Mouse (Mus musculus) layer of hippocampus, postnatal 14 days (tissue): ENCODE measurements around the gene Clasp1. TPM values are rescaled to one million over a fixed set of nuclear protein-coding genes. Genes with fewer than 3 reads are reported as not detected.
"Not testable (repeated sequence)": the region's sequence is repeated elsewhere in the genome, so short reads cannot be mapped to it uniquely, and the experiment has no call there.

ENCODE experiments used
- DNase-seq, 2 experiments: peaks; one replicate each; pipeline ENCODE4 v3.0.0; 2021 to 2022; ENCODE audit warnings: low spot score in 2 of 2, mixed read lengths in 1 of 2
- total RNA-seq, 2 experiments: library from RNA; stranded (reverse); gene quantifications; 2 replicates each; pipeline ENCODE4 v1.2.3; 2021

Gene Clasp1
- total RNA-seq, 2 experiments from 2014 or later: 129 to 133 TPM

DNA sequence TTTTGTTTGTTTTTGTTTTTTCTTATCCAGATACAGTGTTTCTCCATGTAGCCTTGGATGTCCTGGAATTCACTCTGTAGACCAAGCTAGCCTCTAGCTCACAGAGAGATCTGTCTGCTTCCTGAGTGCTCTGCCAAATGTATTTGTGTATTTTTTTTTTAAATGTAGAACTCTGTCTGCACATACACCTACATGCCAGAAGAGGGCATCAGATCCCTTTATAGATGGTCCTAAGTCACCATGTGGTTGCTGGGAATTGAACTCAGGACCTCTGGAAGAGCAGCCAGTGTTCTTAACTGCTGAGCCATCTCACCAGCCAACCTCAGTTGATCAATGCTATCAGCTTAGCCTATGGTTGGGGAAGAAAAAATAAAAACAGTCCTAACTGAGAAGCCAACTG lies 175.7 kb downstream of the Clasp1 start:
- no peak for DNase-seq

DNA sequence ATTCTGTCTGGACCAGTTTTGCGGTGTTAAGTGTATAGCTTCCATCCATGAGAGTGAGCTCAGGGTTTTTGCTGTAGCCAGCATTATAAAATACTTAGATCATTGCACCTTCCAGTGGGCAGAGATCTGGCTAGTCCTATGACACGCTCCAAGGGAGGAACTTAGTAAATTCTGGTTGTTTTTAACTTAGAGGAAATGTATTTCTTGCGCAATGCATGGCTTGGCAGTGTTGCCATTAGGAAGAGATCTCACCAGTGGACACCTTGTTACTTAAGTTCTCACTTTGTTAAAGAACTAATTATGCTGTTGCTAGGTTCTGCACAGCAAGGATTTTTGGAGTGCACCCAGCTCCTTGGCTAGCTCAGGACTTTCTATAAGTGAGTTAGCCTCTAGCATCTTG lies 178.8 kb downstream of the Clasp1 start:
- no peak for DNase-seq

DNA sequence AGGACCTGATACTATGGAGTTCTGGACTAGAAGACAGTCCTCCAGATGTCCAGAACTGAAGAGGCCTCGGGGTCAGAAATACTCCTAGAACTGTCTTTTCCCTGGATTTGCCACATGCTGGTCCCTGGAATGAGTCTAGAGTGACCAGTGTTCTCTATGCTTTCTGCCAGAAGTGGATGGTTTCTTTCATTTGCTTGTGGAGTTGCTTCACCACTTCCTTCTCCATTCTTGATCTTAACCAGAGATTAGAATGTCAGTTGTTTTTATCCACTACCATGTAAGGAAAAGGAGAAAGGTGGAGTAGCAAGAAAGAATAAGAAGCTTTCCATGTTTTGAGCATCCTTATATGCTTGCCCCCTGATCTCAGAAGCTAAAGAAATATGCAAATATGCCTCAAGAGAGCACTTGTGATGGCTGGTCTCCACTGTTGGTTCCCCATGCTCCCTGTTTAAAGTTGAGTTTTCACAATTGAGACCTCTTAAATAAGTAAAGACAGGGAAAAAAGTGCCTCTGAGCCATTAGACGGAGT lies 191.4 kb downstream of the Clasp1 start:
- DNase-seq: no peak

DNA sequence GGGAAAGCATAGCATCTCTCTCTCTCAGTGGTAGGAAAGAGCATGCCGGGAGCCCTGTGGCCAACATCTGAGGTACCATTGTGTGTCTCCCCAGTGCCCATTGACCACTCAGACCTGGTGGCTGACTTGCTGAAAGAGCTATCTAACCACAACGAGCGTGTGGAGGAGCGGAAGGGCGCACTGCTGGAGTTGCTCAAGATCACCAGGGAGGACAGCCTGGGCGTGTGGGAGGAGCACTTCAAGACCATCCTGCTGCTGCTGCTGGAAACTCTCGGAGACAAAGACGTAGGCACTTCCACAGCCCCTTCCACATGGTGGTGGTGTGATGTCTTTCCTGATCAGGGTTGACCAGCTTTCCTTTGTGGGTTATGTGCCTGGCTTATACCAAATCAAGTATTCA lies 192.3 kb downstream of the Clasp1 start:
- DNase-seq: no peak

DNA sequence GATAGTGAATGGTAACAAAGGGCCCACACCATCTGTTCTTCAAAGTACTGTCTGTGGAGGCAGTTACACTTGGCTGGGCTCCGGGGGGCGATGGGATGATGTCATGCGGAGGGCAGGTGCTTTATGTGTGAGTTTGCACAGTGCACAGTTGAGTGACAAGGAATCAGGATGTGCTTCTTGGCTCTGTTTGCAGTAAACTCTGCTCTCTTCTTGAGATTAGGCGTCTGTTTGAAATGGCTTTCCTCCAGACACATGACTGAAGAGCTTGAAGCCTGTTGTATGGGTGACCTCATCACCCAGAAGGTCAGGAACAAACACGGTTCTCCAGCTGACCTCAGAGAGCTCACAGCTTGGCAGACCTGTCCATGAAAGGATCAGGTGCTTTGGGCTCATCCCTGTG lies 200.9 kb downstream of the Clasp1 start:
- no peak for DNase-seq

DNA sequence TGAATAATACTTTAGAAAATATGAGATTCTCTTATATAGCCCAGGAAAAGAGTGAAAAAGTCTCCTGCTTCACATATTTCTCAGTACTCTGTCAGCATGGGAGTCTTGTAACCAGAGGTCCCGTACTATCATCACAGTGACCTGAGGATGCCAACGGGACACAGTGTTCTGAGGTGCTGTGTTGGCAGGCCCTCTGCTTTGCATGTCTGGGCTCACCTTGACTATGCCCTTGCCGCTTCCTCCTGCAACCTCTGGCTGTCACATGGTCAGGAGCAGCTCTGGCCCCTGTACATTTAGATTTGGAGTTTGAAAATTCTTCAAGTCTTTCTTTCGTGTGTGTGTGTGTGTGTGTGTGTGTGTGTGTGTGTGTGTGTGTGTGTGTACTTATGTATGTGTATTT lies 204.1 kb downstream of the Clasp1 start:
- DNase-seq: no peak

DNA sequence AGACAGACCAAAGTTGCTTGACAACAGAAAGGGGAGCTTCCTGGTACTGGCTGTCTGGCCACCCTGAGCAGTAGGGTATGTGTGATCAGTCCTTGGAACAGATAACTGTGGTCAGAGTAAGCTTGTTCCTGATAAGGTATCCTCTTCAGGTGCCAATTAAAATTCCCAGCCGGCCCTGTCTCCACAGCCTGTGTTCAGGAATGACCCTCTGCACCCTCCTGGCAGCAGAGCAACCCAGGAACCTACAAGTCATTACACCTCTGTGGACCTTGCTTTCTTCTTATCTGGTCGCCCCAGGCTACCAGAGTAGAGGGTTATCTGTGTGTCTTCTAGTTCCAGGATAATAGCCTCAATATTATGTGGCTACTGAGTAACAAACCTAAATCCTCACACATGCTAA lies 206.5 kb downstream of the Clasp1 start:
- DNase-seq: no peak

DNA sequence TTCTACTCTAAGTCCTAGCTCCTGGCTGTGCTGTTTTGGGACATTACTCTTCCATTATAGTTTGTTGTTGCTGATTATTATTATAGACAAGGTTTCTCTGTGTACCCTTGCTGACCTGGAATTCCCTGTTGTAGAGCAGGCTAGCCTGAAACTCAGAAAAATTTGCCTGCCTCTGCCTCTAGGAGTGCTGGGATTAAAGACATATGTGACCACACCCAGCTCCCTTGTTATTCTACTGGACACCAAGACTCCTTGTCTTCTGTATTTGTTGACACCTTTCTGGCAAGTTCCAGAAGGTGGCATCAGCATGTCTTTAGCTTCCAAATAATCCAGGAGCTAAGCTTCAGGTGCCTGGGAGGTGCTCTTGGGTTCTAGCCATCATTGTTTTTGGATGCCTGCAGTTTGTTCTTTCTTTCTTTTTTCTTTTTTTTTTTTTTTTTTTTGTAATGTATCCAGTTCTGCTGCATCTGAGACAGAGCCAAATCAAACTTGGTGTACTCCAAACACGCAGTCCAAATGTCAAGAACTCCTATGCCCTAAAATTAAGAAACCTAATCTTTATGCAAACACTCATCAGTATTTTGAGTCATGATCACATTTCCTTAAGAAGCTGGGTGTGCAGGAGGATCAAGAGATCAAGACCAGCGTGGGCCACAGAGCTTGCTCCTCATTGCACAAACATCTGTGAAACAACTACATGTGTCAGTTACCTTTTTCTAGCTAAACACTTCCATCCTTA lies 208.8 kb downstream of the Clasp1 start:
- no peak for DNase-seq

DNA sequence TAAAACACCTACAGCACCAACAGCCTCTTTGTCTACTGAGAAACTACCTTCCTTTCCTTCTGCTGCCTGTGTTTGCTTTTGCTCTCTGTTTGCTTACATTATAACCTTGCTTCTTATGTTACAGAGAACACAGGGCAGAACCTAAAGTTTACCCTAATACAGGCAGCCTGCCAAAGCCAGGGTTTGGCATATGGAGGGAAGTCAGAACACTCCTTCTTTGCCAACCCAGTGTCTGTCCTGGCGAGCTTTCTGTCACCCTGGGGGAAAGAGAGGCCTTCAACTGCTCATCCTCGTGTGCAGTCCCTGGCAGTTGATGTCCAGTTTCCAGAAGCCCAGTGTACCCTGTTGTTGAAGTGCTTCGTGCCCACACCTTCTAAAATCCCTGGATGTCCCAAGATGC lies 209.5 kb downstream of the Clasp1 start:
- no peak for DNase-seq

DNA sequence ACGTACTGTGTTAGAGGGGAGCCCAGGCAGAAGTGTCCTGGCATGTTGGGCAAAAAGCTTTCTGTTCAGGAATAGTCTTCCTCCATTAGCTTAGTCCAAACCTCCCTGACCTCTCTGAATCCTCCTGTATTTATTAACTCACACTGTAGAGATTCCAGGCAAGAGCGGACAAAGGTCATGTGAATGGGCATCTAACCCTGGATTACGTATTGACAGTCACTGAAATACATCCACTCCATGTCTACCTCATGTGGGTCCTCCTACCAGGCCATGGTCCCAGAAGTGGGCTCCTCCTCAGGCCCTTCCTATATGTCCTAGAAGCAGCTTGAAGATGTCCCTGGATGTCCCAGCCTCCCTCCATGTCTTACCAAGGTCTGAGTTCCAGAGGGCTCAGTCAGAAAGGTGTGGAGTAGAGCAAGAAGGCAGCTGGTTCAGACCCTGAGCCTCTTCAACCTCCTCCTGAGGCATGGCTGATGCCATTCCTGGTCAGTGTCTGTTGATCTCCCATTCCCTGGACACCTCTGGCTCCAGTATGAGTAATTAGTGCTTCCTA lies 224.8 kb downstream of the Clasp1 start:
- DNase-seq: no peak

DNA sequence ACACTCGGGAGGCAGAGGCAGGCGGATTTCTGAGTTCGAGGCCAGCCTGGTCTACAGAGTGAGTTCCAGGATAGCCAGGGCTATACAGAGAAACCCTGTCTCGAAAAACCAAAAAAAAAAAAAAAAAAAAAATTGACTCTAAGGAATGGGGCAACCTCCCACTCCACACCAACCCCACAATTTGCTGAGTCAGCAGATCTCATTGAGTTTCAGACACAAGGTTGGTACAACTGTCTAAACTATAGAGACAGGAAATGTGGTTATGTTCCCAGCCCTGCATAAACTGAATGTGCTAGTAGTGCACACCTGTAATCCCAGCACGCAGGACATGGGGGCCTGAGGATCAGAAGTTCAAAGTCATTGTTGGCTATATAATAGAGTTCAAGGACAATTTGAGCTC lies 232.2 kb downstream of the Clasp1 start:
- DNase-seq: not testable (repeated sequence)

DNA sequence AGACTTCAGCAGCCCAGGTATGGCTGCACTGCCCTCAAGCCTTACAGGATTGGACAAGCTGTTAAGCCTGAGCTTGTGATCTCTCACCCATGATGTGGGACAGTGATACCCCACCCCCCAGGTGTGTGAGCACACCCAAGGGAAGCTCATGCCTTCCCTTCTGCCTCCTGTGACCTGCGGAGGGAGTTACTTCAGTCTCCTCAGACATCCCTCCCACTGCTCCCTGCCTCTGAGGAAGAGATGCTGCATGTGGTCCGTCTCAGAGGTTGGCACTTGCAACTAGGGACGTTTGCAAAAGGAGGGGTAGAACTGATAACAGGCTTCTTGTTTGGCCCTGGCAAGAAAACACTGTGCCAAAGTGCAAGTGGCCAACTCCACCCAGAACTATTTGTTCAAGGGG lies 234.0 kb downstream of the Clasp1 start:
- DNase-seq: no peak

DNA sequence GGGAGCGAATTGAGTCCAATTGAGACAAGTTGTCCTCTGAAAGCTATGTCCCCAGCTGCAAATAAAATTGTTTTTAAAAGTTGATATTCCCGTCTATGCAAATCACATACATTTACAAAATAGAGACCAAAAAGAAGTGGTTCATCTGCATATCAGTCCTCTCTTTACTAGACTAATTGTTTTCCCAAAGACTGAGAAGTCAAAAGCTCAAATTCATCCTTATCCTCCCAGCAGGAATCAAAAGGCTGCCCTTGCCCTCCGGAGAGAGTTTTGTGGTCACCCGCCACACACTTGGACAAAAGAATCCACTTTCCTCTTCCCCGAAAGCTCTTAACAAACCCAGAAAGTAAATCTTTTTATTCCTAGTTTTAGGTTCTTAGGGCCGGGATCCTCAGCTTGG lies 236.6 kb downstream of the Clasp1 start:
- no peak for DNase-seq

DNA sequence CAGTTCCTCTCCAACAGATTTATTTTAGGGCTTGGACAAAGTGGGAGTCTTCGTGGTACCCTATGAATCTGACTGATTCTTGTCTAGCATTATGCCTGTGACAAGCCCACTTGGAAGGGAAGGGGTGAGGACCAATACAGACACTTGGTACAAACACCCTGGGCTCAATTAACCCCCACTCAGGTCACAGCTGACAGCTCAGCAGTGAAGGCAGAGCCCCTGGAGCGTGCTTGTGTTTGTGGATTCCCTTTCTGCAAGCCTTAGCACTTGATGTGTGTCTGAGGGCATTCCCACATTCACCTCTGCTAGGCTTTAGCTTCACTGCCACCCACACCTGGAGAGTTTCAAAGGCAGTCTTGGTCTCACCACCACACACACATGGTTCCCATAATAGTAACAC lies 237.1 kb downstream of the Clasp1 start:
- no peak for DNase-seq

DNA sequence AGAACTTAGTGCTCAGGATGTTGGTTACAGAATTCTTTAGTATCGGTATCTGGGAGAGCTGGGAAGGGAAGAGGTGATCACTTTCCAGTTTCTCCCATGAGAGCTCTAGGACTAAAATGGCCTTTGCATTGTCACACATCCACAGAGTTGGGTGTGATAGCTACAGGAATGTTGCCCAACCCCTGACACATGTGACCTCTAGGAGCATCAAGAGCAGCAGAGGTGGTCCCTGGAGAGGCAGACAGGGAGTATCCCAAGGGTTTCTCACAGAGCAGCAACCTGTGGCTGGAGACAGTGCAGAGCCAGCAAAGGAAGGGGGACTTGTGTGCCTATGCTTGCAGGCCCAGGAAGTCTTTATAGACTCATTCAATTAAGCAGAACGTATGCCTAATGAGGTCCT lies 237.6 kb downstream of the Clasp1 start:
- DNase-seq: no peak

DNA sequence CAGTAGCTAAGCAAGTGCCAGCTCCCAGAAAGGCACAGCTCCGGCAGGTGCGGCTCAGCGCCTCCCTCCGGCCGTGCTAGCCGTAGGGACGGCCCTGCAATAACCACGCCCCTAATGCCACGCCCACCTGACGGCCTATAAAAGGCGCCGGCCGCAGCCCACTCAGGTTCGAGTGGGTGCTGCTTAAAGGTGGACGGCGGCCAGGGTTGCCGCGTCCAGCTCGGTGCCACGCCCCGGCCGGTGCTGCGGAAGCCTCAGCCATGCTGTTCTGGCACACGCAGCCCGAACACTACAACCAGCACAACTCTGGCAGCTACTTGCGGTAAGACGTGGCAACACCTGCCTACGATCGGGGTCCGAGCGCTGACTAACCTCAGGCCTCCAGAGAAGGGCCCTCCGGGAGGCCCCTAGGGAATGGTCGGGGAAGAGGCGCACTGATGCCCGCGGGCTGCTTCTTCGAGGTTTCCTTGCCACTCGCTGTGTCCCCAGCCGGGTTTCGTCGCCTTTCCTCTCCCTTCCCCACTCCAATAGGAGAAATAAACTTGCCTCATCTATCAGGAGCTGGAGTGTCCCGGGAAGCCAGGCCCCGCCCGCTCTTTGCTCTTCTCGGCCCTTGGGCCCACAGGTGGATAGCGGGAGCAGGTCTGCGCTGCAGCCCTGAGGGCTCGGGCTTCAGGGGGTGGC lies 239.1 kb downstream of the Clasp1 start, which contains the start of gene Tfcp2l1:
Gene Tfcp2l1, plus strand, starts transcription at position 165 of the 684 bp plus-strand sequence.
- DNase-seq: peak in 1 of 2 experiments; percentile 16

DNA sequence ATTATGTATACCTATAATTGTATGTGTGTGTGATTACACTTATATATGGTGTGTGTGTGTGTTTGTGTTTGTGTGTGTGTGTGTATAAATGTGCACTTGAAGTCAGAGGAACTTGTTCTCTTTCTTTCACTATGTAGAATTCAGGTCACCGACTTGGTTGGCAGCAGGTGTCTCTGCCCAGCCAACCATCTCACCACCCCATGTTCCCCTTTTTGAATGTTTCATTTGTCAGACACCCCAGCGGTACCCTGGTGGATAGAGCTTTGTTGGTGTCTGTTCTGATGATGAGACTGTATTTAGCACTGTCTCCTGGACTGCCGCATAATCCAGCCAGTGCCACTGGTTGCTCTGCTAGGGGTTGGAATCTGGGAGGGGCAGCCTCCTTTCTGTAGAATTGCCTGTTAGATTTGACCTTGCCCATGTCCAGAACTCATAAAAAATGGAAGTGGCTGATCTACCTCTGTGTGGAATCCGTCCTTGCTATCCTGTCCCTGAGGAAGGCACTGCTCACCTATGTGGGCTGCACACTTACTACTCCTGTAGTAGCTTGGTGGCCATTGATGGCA lies 244.6 kb downstream of the Clasp1 start:
- DNase-seq: no peak

DNA sequence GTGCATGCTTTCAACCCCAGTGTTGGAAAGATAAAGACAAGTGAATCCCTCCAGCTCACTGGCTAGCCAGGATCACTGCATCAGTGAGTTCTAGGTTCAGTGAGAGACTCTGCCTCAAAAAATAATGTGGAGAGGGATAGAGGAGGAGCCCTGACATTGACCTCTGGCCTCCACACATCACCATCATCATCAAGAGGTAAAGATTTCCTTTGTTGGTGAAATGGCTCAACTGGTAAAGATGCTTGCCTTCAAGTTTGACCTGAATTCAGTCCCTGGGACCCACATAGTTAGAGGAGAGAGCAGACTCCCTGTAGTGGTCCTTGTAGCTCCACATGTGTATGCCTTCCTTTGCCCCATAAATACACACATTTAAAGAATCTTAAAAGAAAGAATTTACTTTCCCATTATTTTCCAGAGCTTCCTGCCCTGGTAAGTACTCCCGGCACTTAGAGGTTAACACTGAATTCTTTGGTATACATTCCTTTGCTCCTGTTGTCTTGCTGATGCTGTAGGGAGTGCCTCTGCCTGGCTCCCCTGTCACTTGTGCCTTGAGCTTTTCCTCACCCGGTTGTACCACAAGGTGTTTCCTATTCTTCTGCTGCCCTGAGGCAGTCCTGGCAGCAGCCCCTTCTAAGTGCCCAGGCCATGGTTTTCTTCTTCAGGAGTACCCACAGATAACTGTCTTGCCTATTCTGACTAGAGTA lies 253.6 kb downstream of the Clasp1 start:
- no peak for DNase-seq

DNA sequence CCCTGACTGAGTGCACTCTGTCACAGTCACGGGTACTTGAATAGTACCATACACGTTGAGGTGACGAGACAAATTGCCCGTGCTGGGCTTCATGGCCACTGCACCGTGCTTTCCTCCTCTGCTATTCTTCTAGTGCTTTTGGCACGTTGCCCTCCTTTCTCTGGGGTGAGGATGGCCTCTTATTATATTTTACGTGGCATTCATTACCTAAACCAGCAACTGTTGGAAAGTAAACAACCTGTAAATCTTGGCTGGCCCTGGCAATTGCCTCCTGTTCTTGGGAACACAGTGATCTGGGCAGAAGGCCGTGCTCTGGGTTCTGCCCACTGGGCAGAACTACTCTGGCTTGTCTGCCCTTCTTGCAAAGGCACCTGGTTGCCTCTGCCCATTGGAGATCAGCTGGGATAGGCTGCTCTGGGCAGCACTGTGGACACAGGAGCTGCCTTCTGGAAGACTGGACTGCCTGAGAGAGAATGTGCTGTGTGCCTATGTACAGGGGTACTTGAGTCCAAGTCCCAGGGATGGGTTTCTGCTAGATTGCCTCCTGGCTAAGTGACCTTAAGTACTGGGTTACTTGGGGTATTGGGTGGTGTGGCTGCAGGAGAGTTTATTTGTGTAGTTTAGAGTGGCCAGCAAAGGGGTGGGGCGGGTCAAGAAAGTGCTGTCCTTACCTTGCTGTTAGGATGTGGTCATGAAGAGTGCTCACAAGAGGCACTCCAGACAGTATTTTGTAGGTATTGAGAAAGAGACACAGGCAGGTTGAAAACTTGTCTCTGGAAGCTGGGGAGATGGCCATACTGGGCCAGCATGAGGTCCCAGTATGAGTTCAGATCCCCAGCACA lies 254.5 kb downstream of the Clasp1 start:
- DNase-seq: no peak

DNA sequence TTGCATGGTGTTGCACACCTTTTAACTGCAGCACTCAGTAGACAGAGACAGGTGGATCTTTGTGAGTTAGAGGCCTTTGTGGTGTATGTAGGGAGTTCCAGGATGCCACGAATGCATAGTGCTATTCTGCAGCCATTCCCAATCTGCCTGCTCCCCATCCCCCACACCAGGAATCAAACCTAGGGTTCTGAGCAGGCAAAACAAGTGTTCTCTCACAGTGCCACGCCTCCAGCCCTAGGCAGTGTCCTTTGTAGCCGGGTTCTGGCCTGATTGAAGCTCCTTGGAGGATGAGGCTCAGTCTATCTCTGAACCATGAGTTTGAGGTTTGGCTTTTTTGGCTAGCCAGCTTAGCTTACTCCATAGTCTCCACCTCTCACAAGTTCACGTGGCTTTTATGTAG lies 256.8 kb downstream of the Clasp1 start:
- no peak for DNase-seq
